ENCODE assay signal across 8 mouse cellular contexts in the genomic region with DNA sequence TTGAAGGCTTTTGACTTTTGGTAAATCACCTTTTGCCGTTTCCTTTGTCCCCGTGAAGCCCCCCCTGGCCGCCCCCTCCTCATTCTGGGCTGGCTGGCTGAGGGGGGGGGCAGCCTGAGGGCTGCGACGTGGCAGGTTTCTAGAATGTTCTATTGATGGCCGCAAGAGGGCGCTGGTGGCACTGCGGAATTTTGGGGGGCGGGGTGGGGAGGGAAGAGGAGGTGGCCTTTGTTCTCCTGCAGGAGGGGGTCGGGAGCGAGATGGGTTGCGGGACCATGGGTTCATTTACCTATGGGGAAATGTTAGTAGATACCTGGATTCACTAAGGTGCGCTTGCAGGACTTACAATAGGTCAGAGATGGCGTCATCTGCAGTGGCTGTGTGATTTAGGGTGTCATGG. TPM values are rescaled to one million over a fixed set of nuclear protein-coding genes. Genes with fewer than 3 reads are reported as not detected.
DNase-seq lines count a peak whose midpoint lies in the region; TF ChIP-seq lines count a peak whose summit lies in the region.

No protein-coding gene starts in this region.

- intact Hi-C loops in heart, adult 2 months (cut with DNase I), result no loop called here

- no peaks in the 10 kb centered on the region for H3K79me2 ChIP-seq in heart, adult 2 months (replicated peaks; ENCODE audit: control insufficient read depth, insufficient read depth, low read length)

- TF ChIP-seq POLR2A in heart, adult 2 months (IDR thresholded peaks at IDR 0.05; ENCODE audit: insufficient read depth, low read depth, low read length), result no peak

- H3K27me3 ChIP-seq in heart, adult 2 months (ENCODE audit: control insufficient read depth, insufficient read depth, low read length), result no peaks in the 10 kb centered on the region
- H3K27me3 ChIP-seq in hindbrain, embryonic 10.5 days (ENCODE audit: insufficient read depth, poor library complexity, severe bottlenecking), result peaks cover 18% of the 10 kb centered on the region

- H3K36me3 ChIP-seq in heart, adult 2 months (ENCODE audit: control insufficient read depth, insufficient read depth, low read length), result no peaks in the 10 kb centered on the region
- peaks cover 35% of the 10 kb centered on the region for H3K36me3 ChIP-seq in hindbrain, embryonic 10.5 days

- H3K4me3 ChIP-seq in heart, adult 2 months, result no peak overlapping the region
- H3K4me3 ChIP-seq in hindbrain, embryonic 10.5 days, result peak overlapping the region; percentile 52

- WGBS in heart, adult 2 months, result 38% methylated on average over 14 of the region's 14 CpGs
- 45% methylated on average over 14 of the region's 14 CpGs for WGBS in hindbrain, embryonic 10.5 days

- no peak for DNase-seq in heart, adult 2 months
- DNase-seq in heart, adult 11 months, result no peak
- peak; percentile 25 for DNase-seq in thymus, postnatal 4 days
- DNase-seq in thymus, postnatal 10 days (ENCODE audit: low spot score in 2 of 2), result no peak
- no peak for DNase-seq in hindbrain, embryonic 10.5 days (ENCODE audit: low spot score)
- DNase-seq in mesoderm, embryonic 11.5 days (ENCODE audit: low read depth, low spot score), result peak; percentile 67
- no peak for DNase-seq in spleen, adult 18-20 months
- DNase-seq in urinary bladder, postnatal 36 days (ENCODE audit: low spot score in 2 of 2), result no peak

- H3K9ac ChIP-seq in heart, adult 2 months (ENCODE audit: low read depth, low read length), result no peak overlapping the region

- no peaks in the 10 kb centered on the region for H3K4me1 ChIP-seq in heart, adult 2 months (ENCODE audit: control insufficient read depth, insufficient read depth, low read length)
- peaks cover 26% of the 10 kb centered on the region for H3K4me1 ChIP-seq in hindbrain, embryonic 10.5 days (replicated peaks)

- H3K9me3 ChIP-seq in hindbrain, embryonic 10.5 days, result peaks cover 68% of the 10 kb centered on the region

- TF ChIP-seq CTCF in heart, adult 2 months (IDR thresholded peaks at IDR 0.05), result peak; percentile 46

- TF ChIP-seq EP300 in heart, adult 2 months (IDR thresholded peaks at IDR 0.05; ENCODE audit: insufficient read depth, low read depth, low read length), result no peak

- H3K27ac ChIP-seq in heart, adult 2 months, result no peak overlapping the region
- peak overlapping the region; percentile 60 for H3K27ac ChIP-seq in hindbrain, embryonic 10.5 days

RNA-seq across cellular contexts. Expression of gene Rtl1, which starts 58.1 kb away (rescaled TPM):
- not detected for total RNA-seq in heart, adult 2 months (2021)
- polyA plus RNA-seq in heart, adult 2 months (2012; rRNA removed), result 0.02 and 0.12 TPM in 2 replicates
- polyA plus RNA-seq in hindbrain, embryonic 10.5 days (2016; fragmentation: Nextera tagmentation; extraction: Ambion mirVana), result 0.63 and 0.73 TPM in 2 replicates

Comparison
In these comparisons a context has a peak if more than half of its experiments do, and no peak if none do; other contexts are left out.
1. DNase-seq: peak in thymus, postnatal 4 days (single experiment) and mesoderm, embryonic 11.5 days (single experiment); none in heart, adult 2 months (0 of 2), heart, adult 11 months (single experiment), thymus, postnatal 10 days (0 of 2), hindbrain, embryonic 10.5 days (single experiment), spleen, adult 18-20 months (0 of 2) and urinary bladder, postnatal 36 days (0 of 2).